Mouse (Mus musculus): ENCODE measurements at regions not wholly inside any gene's neighbourhood (a gene's known extent, or its start where the extent isn't known, plus 50 kb on each side); places are given as distances from the start of the nearest gene placed in this dataset.

DNA sequence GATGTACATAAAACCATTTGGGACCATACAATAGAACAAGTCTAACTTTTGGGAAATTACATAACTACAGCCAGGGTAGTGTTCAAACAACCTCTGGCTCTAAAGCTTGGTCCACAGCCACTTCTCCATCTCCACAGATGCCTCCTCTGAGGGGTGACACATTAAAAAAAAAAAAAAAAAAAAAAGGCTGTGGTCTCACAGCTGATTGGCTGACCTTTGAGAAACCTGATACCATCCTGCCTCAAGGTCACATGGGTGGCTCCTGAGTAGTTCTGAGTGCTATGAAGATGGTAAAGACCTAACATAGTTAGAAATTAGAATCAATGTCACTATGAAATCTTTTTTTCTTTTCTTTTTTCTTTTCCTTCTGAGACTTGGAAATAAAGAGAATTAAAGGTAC is 102.4 kb downstream of the Tmem182 start:
- no peak for DNase-seq (ENCODE audit: low spot score in 2 of 2)

GRCm38 (mm10) chr1:40913591-40913990 is 108.2 kb downstream of the Tmem182 start:
- DNase-seq (ENCODE audit: low spot score in 2 of 2): no peak

DNA sequence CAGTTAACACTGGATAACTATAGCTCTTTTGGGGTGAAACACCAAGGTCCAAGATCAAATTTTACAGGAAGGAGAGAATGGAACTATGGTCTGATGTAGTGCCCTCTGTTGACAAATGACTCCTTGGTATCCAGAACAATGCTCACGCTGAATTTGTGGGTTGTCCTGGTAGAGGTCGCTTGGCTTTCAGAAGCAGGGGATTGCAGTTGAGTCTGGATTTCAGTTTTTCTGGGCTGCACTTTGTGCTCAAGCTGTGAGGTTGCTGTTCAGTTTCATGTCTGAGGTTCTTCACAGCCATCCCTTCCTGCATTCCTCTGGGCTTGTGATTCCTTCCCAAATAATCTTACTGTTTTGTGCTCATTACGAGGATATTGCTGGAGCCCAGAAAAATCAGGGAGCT is 118.9 kb downstream of the Tmem182 start:
- DNase-seq (ENCODE audit: low spot score in 2 of 2): no peak

DNA sequence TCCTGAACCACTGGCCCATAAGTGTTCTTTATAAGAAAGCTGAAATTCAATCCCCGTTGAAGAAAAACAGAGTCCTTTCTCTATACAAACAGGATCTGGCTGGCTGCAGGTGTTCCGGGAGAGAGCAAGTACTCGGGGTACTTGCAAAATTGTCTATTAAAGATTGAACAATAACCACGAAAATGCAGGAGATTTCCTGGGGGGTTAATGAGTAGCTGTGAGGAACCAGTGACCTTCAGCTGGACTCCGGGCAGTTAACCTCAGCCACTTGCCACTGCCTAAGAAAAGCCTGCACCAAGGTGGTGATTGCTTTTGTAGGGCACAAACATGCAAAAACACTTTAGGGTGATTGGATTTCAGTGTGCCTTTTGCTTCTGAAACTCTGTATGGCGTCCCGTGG is 119.4 kb downstream of the Tmem182 start:
- DNase-seq (ENCODE audit: low spot score in 2 of 2): no peak

DNA sequence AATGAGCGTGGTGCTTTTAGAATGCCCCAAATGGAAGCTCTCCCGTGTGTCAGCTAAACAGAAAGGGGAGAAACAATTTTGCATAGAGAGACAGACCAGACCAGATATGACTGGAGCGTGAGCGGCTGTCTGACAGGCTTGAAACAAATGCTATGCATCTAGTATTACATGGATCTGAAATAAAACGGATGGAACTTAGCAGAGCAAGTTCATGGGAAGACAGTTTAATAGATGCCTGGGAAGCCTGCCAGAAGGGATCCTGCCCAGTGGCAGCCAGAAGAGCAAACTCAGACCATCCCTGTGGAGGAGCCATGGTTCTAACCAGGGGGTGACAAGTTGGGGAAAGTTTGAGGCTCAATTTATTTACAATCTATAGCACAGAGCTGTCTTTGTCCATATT is 126.0 kb downstream of the Tmem182 start:
- no peak for DNase-seq (ENCODE audit: low spot score in 2 of 2)

DNA sequence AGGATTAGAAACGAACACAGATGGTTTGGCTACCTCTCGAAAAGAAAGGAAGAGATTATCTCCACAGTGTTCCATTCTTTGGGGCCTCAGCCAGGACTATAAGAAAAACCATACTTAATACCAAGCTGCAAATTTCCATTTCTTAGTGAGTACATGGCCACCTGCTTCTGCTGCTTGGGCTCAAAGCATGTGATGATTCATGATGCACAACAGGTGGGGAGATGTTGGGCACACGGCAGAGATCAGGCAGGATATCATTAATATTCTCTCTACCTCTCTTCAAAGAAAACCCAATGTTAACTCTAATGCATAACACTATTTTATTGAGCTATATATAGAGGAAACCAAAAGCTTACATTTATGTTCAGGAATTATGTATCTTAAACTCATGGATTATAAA is 131.3 kb downstream of the Tmem182 start:
- DNase-seq (ENCODE audit: low spot score in 2 of 2): no peak

GRCm38 (mm10) chr1:40942751-40943150 is 137.3 kb downstream of the Tmem182 start:
- no peak for DNase-seq (ENCODE audit: low spot score in 2 of 2)

GRCm38 (mm10) chr1:40943165-40943564 is 137.8 kb downstream of the Tmem182 start:
- no peak for DNase-seq (ENCODE audit: low spot score in 2 of 2)

- peak; percentile 46 to 51 for DNase-seq (ENCODE audit: low spot score in 2 of 2)
Measured at GRCm38 (mm10) chr1:40950641-40951040, 145.2 kb downstream of the Tmem182 start.

- DNase-seq (ENCODE audit: low spot score in 2 of 2): no peak
Measured at GRCm38 (mm10) chr1:40954720-40955163, 149.3 kb downstream of the Tmem182 start.

DNA sequence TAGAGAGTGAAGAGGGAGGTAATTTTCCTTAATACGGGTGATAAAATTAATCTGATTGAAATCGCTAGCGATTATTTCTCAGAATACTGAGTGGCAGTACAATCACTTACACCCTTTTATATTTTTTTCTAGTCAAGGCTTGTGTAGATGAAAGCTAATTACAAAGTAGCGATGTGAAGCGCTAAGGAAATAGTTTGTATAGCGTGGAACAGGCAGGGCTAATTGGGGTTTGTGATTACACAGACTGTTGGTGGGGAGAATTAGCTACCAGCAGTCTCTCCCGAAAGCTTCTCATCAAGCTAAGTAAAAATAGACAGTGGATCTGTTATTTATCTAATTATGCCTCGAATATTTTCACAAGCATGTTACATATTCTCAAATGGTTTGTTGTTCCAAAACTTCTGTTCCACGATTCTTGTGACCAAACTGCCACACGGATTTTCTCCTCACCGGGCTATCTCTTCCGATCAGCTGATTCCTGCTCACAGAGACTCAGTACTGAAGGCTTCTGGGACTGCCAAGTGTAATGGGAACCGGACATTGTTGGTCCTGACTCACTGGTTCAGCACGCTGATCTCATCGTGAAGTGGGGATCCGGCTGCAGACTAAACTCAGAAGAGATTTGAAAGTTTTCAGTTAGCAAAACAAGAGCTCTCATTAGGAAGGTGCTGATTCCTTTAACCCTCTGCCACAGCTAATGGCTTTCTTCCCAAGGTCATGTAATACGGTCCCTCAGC is 162.5 kb downstream of the Tmem182 start:
- DNase-seq (ENCODE audit: low spot score in 2 of 2): peak in 1 of 2 experiments; percentile 4

GRCm38 (mm10) chr1:40983762-40984161 is 178.4 kb downstream of the Tmem182 start:
- no peak for DNase-seq (ENCODE audit: low spot score in 2 of 2)

GRCm38 (mm10) chr1:40993327-40993726 is 187.9 kb downstream of the Tmem182 start:
- no peak for DNase-seq (ENCODE audit: low spot score in 2 of 2)

DNA sequence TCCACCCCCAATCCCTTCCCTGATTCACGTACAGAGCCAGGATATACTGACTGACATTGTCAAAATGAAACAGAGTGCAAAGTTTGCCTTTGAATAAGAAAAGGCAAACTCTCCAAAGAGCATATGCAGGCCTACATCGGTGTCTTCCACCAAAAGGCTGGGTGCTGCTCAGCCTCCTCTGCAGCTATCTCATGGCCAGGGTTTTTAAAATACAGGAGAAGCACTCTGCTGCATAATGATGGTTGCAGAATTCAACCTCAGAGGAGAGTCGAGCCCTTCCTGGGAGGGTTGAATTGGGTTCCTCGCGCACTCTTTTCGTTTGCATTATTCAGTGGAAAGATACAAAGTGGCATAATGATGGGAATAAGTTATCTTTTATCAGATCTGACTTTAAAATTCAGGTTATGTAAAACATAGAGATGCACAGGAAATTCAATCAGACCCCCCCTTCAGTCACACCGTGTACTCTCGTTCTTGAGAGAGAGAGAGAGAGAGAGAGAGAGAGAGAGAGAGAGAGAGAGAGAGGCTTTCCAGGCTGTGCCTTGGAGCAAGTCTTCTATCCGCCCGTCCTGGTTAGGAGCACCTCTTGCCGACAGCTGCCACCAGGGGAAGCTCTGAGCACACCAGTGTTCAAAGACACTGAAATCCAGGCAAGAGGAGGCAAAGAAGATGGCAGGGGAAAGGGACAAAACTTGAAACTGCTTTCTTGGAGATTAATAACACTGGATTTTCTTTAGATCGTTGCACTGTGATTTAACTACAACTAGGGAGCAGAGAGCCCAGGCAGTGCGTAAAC is 196.0 kb downstream of the Tmem182 start:
- peak; percentile 63 to 69 for DNase-seq (ENCODE audit: low spot score in 2 of 2)

DNA sequence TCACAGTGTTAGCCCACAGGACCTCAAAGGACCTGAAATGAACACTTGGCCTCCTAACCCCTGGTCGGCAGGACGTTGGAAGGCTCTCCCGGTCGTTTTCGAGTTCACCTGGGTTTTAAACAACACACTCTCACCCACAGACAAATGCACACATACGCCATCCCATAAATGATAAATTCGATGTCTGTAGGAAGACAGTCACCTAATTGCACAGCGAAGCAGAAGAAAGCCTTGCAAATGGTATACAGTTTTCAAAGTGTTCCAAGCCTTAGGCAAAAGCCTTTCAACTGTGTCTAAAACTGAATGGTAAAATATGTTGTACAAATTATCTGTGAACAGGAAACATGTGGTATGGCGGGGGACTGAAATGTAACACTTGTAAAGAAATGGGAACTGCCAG is 196.6 kb downstream of the Tmem182 start:
- no peak for DNase-seq (ENCODE audit: low spot score in 2 of 2)

DNA sequence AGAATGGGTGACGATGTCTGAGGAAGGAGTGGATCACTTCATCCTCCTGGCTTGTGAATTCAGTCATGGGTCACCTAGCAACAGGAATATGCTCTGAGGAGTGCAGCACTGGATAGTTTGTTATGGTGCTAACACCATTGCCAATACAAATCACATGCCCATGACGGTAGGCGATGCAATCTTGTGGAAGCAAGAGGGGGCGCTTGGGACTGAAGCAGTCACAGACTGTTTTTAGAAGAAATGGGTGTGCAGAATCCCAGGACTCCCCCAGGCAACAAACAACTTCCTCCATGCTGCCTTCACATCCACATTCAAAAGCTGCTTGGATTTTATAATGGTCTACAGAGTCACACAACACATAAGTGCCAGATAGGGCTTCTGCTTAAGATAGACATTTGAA is 221.5 kb downstream of the Tmem182 start:
- peak in 1 of 2 experiments; percentile 8 for DNase-seq (ENCODE audit: low spot score in 2 of 2)

- DNase-seq (ENCODE audit: low spot score in 2 of 2): peak; percentile 56 to 64
Measured at GRCm38 (mm10) chr1:41027540-41027978, 222.2 kb downstream of the Tmem182 start.

DNA sequence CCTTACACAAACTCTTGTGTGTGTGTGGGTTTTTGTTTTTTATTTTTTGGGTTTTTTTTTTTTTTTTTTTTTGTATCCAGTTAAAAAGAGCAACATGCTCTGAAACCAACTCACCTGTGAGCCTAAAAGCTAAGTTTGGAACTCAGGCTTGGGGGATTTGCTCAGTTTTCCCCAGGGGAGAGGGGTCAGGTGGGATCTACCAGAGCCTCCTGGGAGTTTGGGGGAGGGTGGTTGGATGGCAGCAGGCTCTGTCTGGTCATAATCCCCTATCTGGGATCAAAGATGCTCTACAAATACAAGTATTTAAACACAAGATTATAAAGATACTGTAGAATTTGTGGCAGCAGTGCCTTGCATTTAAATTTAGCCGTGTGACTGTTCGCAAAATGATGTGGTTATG is 222.6 kb downstream of the Tmem182 start:
- DNase-seq (ENCODE audit: low spot score in 2 of 2): peak; percentile 8 to 26

DNA sequence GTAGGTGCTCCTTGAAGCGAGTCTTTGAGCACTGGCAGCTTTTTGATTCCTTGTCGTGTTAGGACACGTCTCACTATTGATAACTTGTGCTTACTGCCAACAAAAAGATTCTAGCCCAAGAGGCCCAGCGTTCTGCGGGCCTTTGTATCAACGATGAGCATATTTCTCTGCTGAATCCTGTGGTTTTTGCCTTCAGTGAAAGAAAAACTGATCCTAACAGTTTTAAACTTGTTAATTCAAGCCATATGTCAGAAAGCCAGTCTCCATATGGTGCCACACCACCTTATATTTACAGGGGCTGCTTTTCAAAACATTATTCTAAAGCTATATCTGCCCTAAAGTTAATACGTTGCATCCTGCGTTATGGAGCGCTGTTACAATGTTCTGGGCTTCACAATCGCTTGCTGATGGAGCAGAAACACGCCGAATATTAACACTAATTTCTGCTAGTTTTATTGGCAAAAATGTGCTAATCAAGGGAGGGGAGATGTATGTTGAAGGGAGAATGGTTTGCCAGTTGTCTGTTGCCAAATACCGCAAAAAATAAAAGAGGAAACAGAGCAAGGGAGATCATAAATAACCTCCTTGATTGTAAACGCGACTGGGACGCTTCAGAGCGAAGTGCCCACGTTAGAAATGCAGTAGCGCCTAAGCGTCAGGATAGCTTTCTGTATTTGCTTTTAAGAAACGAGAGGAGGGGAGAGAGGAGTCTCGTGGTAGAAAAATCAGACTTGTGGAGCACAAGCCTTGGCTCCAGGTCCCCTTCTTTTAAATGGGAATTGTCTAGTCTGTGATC is 229.9 kb downstream of the Tmem182 start:
- no peak for DNase-seq (ENCODE audit: low spot score in 2 of 2)

DNA sequence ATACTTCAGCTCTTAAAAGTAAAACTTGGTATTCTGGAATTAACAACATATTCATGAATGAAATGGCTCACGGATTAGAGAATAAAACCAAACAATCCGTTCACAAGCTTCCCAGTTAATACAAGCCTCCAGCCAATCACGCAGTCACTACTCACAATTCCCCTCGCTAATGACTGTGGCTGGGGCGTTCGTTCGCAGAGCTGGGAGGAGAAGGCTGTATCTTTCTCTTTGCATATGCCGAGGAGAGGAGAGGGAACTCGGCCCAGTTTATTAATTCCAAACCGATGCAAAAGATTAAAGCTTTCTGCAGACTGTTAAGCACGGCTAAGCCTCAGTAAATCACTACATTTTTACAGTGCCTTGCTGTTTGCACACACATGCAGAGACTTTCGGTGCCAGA is 231.5 kb downstream of the Tmem182 start:
- no peak for DNase-seq (ENCODE audit: low spot score in 2 of 2)

DNA sequence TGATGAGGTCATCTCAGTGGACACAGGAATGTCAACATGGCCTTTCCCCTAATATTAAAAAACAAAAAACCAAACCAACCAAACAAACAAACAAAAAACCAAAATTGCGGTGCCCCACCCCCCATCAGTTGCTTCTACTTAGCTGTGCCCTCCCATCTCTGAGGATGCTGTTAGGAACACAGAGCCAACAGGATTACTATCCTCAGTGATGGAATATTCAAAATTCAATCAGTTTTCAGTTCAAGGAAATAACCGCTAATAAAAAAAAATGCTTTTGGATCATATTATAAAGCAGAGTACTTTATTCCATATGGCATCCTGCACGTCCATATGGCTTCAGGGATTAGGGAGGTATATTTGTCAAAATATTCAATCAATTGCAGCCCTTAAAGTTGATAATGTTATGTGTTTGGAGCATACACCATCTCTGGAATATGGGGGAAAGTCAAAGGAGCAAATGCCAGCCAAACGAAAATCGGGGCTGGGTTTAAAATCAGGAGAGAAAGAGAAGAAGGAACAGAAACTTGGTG is 249.1 kb downstream of the Tmem182 start:
- no peak for DNase-seq (ENCODE audit: low spot score in 2 of 2)

DNA sequence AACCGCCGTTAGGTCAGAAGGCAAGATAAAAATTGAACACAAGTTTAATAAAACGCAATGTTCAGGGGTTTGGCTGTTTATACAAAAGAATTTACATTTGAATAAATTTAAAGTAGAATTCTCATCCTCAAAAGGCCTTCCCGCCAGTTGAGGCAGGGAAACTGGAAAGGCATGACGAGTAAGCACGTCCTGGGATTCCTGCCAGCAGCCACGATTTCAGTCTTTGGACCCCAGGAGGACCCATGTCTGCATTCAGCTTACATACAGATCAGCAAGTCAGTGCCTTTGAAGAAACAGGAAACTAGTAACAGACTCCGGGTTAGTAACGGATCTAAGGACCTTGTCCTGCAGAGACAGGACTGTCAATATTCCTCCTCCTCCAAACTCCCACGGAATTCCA is 250.4 kb downstream of the Tmem182 start:
- no peak for DNase-seq (ENCODE audit: low spot score in 2 of 2)
